Mouse (Mus musculus): ENCODE data around the gene Polr3b.

DNA sequence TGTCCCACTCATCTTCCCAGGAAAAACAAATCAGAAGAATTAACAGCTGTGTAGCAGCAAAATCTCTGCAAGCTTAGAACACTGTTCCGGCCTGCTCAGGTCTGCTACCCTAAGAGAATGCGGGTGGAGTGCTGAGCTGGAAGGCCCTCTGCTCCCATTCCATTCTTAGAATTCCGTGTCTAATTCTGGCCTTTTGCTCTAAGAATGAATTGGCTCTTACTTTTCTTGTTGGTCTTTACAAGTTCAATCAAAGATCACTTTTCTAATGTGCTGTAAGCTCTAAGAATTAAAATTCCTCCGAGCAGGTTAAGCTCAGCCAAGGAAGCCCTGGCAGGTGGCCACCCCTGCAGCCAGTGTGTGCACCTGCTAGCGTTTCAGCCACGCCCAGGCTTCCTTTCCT, 90.4 kb downstream of the Polr3b start:
- TF ChIP-seq GATA1 (IDR thresholded peaks at IDR 0.05; ENCODE audit: borderline replicate concordance, low read length) = no peak
- no peak for TF ChIP-seq FLI1 (IDR thresholded peaks at IDR 0.05; ENCODE audit: low read length)

Data from megakaryocyte, embryonic 14.5 days (primary cell).